Mouse (Mus musculus): ENCODE measurements around the gene Stx6. TPM values are rescaled to one million over a fixed set of nuclear protein-coding genes. Genes with fewer than 3 reads are reported as not detected.
"Not testable (repeated sequence)": the region's sequence is repeated elsewhere in the genome, so short reads cannot be mapped to it uniquely, and the experiment has no call there.

Stx6 gene
- polyA plus RNA-seq, 1 experiment, result 115 TPM

- TF ChIP-seq CTCF (IDR thresholded peaks at IDR 0.05; ENCODE audit: borderline replicate concordance, extremely low read depth, insufficient read depth, insufficient read length) (no peak), POLR2A (IDR thresholded peaks at IDR 0.05; ENCODE audit: borderline replicate concordance, extremely low read depth, insufficient read depth, insufficient read length, poor library complexity, severe bottlenecking) (no peak)
- DNase-seq (ENCODE audit: low read depth), result no peak
These were observed 11.4 kb downstream of the Stx6 start for GRCm38 (mm10) chr1:155169935-155170334.

- TF ChIP-seq CTCF (IDR thresholded peaks at IDR 0.05; ENCODE audit: borderline replicate concordance, extremely low read depth, insufficient read depth, insufficient read length) (no peak), POLR2A (IDR thresholded peaks at IDR 0.05; ENCODE audit: borderline replicate concordance, extremely low read depth, insufficient read depth, insufficient read length, poor library complexity, severe bottlenecking) (no peak)
- DNase-seq (ENCODE audit: low read depth), result no peak
These were observed 14.6 kb downstream of the Stx6 start for GRCm38 (mm10) chr1:155172895-155173643.

GRCm38 (mm10) chr1:155173644-155174016 is 15.1 kb downstream of the Stx6 start:
- not testable (repeated sequence) for DNase-seq (ENCODE audit: low read depth)

GRCm38 (mm10) chr1:155174424-155174823 is 15.9 kb downstream of the Stx6 start:
- no peak for DNase-seq (ENCODE audit: low read depth)
- TF ChIP-seq CTCF (IDR thresholded peaks at IDR 0.05; ENCODE audit: borderline replicate concordance, extremely low read depth, insufficient read depth, insufficient read length) (no peak), POLR2A (IDR thresholded peaks at IDR 0.05; ENCODE audit: borderline replicate concordance, extremely low read depth, insufficient read depth, insufficient read length, poor library complexity, severe bottlenecking) (no peak)

- peak; percentile 73 for DNase-seq (ENCODE audit: low read depth)
- TF ChIP-seq CTCF (IDR thresholded peaks at IDR 0.05; ENCODE audit: borderline replicate concordance, extremely low read depth, insufficient read depth, insufficient read length), result no peak
These were observed 19.8 kb downstream of the Stx6 start for GRCm38 (mm10) chr1:155178192-155178924.

- DNase-seq (ENCODE audit: low read depth), result no peak
- TF ChIP-seq CTCF (IDR thresholded peaks at IDR 0.05; ENCODE audit: borderline replicate concordance, extremely low read depth, insufficient read depth, insufficient read length), result no peak
- TF ChIP-seq POLR2A (IDR thresholded peaks at IDR 0.05; ENCODE audit: borderline replicate concordance, extremely low read depth, insufficient read depth, insufficient read length, poor library complexity, severe bottlenecking), result no peak
These were observed 25.7 kb downstream of the Stx6 start for GRCm38 (mm10) chr1:155184191-155184590.

- no peak for TF ChIP-seq CTCF (IDR thresholded peaks at IDR 0.05; ENCODE audit: borderline replicate concordance, extremely low read depth, insufficient read depth, insufficient read length)
- no peak for TF ChIP-seq POLR2A (IDR thresholded peaks at IDR 0.05; ENCODE audit: borderline replicate concordance, extremely low read depth, insufficient read depth, insufficient read length, poor library complexity, severe bottlenecking)
- no peak for DNase-seq (ENCODE audit: low read depth)
These were observed 30.1 kb downstream of the Stx6 start for GRCm38 (mm10) chr1:155188656-155189055.

GRCm38 (mm10) chr1:155191219-155191618 is 32.7 kb downstream of the Stx6 start:
- TF ChIP-seq POLR2A (IDR thresholded peaks at IDR 0.05; ENCODE audit: borderline replicate concordance, extremely low read depth, insufficient read depth, insufficient read length, poor library complexity, severe bottlenecking), result no peak
- no peak for TF ChIP-seq CTCF (IDR thresholded peaks at IDR 0.05; ENCODE audit: borderline replicate concordance, extremely low read depth, insufficient read depth, insufficient read length)
- DNase-seq (ENCODE audit: low read depth), result no peak

GRCm38 (mm10) chr1:155191671-155192070 is 33.2 kb downstream of the Stx6 start:
- DNase-seq (ENCODE audit: low read depth), result peak; percentile 78
- no peak for TF ChIP-seq POLR2A (IDR thresholded peaks at IDR 0.05; ENCODE audit: borderline replicate concordance, extremely low read depth, insufficient read depth, insufficient read length, poor library complexity, severe bottlenecking)
- no peak for TF ChIP-seq CTCF (IDR thresholded peaks at IDR 0.05; ENCODE audit: borderline replicate concordance, extremely low read depth, insufficient read depth, insufficient read length)

GRCm38 (mm10) chr1:155192805-155193368 is 34.4 kb downstream of the Stx6 start:
- peak; percentile 91 for DNase-seq (ENCODE audit: low read depth)
- TF ChIP-seq CTCF (IDR thresholded peaks at IDR 0.05; ENCODE audit: borderline replicate concordance, extremely low read depth, insufficient read depth, insufficient read length) (no peak), POLR2A (IDR thresholded peaks at IDR 0.05; ENCODE audit: borderline replicate concordance, extremely low read depth, insufficient read depth, insufficient read length, poor library complexity, severe bottlenecking) (no peak)

GRCm38 (mm10) chr1:155196691-155197090 is 38.2 kb downstream of the Stx6 start:
- TF ChIP-seq POLR2A (IDR thresholded peaks at IDR 0.05; ENCODE audit: borderline replicate concordance, extremely low read depth, insufficient read depth, insufficient read length, poor library complexity, severe bottlenecking) (no peak), CTCF (IDR thresholded peaks at IDR 0.05; ENCODE audit: borderline replicate concordance, extremely low read depth, insufficient read depth, insufficient read length) (no peak)
- DNase-seq (ENCODE audit: low read depth), result peak; percentile 84

GRCm38 (mm10) chr1:155199522-155199921 is 41.0 kb downstream of the Stx6 start:
- no peak for TF ChIP-seq CTCF (IDR thresholded peaks at IDR 0.05; ENCODE audit: borderline replicate concordance, extremely low read depth, insufficient read depth, insufficient read length)
- no peak for TF ChIP-seq POLR2A (IDR thresholded peaks at IDR 0.05; ENCODE audit: borderline replicate concordance, extremely low read depth, insufficient read depth, insufficient read length, poor library complexity, severe bottlenecking)
- no peak for DNase-seq (ENCODE audit: low read depth)
